Mouse (Mus musculus): Measurements from ENCODE around the gene Atp13a4.

The Atp13a4 gene

GRCm38 (mm10) chr16:29463798-29464197, 80.9 kb downstream of the Atp13a4 start:
- DNase-seq, result no peak

GRCm38 (mm10) chr16:29459331-29459730, 85.3 kb downstream of the Atp13a4 start:
- DNase-seq, result peak; percentile 59

- DNase-seq, result no peak
These were observed 87.8 kb downstream of the Atp13a4 start for GRCm38 (mm10) chr16:29456851-29457250.

- no peak for DNase-seq
These were observed 91.4 kb downstream of the Atp13a4 start for GRCm38 (mm10) chr16:29453282-29453681.

GRCm38 (mm10) chr16:29451706-29452105, 93.0 kb downstream of the Atp13a4 start:
- peak; percentile 74 for DNase-seq

- no peak for DNase-seq
These were observed 102.5 kb downstream of the Atp13a4 start for GRCm38 (mm10) chr16:29442126-29442525.

- no peak for DNase-seq
These were observed 103.2 kb downstream of the Atp13a4 start for GRCm38 (mm10) chr16:29441405-29441985.

- no peak for DNase-seq
These were observed 106.6 kb downstream of the Atp13a4 start for GRCm38 (mm10) chr16:29438045-29438444.

- no peak for DNase-seq
These were observed 108.9 kb downstream of the Atp13a4 start for GRCm38 (mm10) chr16:29435746-29436145.

- DNase-seq, result peak; percentile 68
These were observed 110.0 kb downstream of the Atp13a4 start for GRCm38 (mm10) chr16:29434712-29435111.

GRCm38 (mm10) chr16:29414822-29415221, 129.8 kb downstream of the Atp13a4 start:
- DNase-seq, result no peak

- DNase-seq, result no peak
These were observed 137.3 kb downstream of the Atp13a4 start for GRCm38 (mm10) chr16:29407319-29407718.

- DNase-seq, result no peak
These were observed 145.6 kb downstream of the Atp13a4 start for GRCm38 (mm10) chr16:29399079-29399478.

- peak; percentile 78 for DNase-seq
These were observed 159.9 kb downstream of the Atp13a4 start for GRCm38 (mm10) chr16:29384781-29385180.

- DNase-seq, result no peak
These were observed 166.2 kb downstream of the Atp13a4 start, which contains the start of gene Atp13a5 for GRCm38 (mm10) chr16:29378458-29378857. Gene Atp13a5 (minus strand): TSS chr16:29378732.

- DNase-seq, result no peak
These were observed 170.0 kb downstream of the Atp13a4 start for GRCm38 (mm10) chr16:29374636-29375035.
